Mouse (Mus musculus) kidney, adult 2 months (tissue): Measurements from ENCODE around the gene Yif1b.

Experiments used
- CTCF ChIP-seq: fragments of 200-500 bp; conservative IDR thresholded peaks from 2 replicates; pipeline ENCODE4 v1.5.1; 2011; ENCODE audit warnings: low read depth, mild to moderate bottlenecking, control low read depth, low read length, moderate library complexity, mixed read lengths; ENCODE audit not compliant: insufficient read depth, insufficient read length
- POLR2A ChIP-seq: fragments of 200-500 bp; IDR thresholded peaks from one replicate; pipeline ENCODE4 v1.6.1; 2011; ENCODE audit warnings: low read depth, low read length, control low read depth

DNA sequence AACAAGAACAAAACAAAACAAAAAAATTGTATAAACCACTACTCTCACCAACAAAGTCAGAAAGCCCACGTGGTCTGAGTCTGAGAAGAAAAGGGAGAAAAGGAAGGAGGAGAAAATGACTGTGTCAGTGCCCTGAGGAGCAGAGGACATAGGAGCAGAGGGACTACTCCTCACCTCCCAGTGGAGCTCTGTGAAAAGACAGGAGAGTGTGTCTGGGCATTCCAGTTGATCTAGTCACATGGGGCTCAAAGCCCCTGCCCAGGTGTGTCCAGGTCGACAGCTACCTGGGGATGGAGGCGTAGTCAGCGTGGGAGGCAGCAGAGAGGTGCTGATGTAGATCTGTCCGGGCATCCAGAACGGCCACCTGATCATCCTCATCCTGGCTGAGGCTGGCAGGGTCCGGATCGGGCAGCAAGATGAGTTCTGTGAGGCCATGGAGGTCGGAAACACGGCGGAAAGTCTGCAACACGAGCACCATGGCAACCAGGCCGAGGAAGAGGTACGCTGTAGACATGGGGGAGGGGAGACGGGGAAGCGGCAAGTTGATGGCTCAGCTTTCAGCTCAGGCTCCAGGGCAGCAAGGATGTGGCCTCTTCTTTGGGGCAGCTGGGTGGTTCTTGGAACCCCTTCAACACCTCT lies 13.3 kb upstream of the Yif1b start:
- no peak for TF ChIP-seq CTCF
- TF ChIP-seq POLR2A, result no peak
